Mouse (Mus musculus) C2C12 (cell line): ENCODE data around the gene Map1b. TPM values are rescaled to one million over a fixed set of nuclear protein-coding genes. Genes with fewer than 3 reads are reported as not detected.
A peak's percentile ranks its signal among the peaks of the same experiment; 100 is the strongest.

ENCODE experiments used
- H3K27me3 ChIP-seq: one replicate; pipeline ENCODE4 v1.6.1; 2011; ENCODE audit not compliant: control insufficient read depth, insufficient read depth, insufficient read length
- H3K36me3 ChIP-seq: one replicate; pipeline ENCODE4 v1.6.1; 2011; ENCODE audit not compliant: control insufficient read depth, insufficient read depth
- H3K4me3 ChIP-seq: one replicate; pipeline ENCODE4 v1.5.1; 2011; ENCODE audit warnings: mild to moderate bottlenecking, control low read depth; ENCODE audit not compliant: poor library complexity, insufficient read depth, severe bottlenecking
- H3K79me2 ChIP-seq: one replicate; pipeline ENCODE4 v1.6.1; 2011; ENCODE audit not compliant: control insufficient read depth, insufficient read depth
- H3K79me3 ChIP-seq: one replicate; pipeline ENCODE4 v1.6.1; 2011; ENCODE audit warnings: low read depth, control low read depth
- H3ac ChIP-seq: one replicate; pipeline ENCODE3; 2011; ENCODE audit warnings: low read depth; ENCODE audit not compliant: control insufficient read depth, insufficient read length
- CEBPB ChIP-seq: IDR thresholded peaks from one replicate; pipeline ENCODE4 v1.6.1; 2011; ENCODE audit warnings: low read depth, mild to moderate bottlenecking, control low read depth, moderate library complexity
- CTCF ChIP-seq: IDR thresholded peaks from one replicate; pipeline ENCODE4 v1.5.1; 2011; ENCODE audit not compliant: control insufficient read depth, insufficient read depth, insufficient read length
- FOSL1 ChIP-seq: IDR thresholded peaks from one replicate; pipeline ENCODE4 v1.8.0; 2011; ENCODE audit warnings: mild to moderate bottlenecking, low read length; ENCODE audit not compliant: poor library complexity, insufficient read depth, severe bottlenecking
- MAX ChIP-seq: IDR thresholded peaks from one replicate; pipeline ENCODE4 v1.6.1; 2011; ENCODE audit warnings: mild to moderate bottlenecking, control low read depth
- MYOD1 ChIP-seq: IDR thresholded peaks from one replicate; pipeline ENCODE4 v1.6.1; 2011; ENCODE audit warnings: low read depth; ENCODE audit not compliant: control insufficient read depth, insufficient read length
- MYOG ChIP-seq: IDR thresholded peaks from one replicate; pipeline ENCODE4 v1.6.1; 2011; ENCODE audit not compliant: control insufficient read depth, insufficient read length; ENCODE audit errors: extremely low read depth
- USF1 ChIP-seq: IDR thresholded peaks from one replicate; pipeline ENCODE4 v1.6.1; 2011; ENCODE audit warnings: low read depth, mild to moderate bottlenecking, control low read depth, moderate library complexity
- polyA plus RNA-seq: library from polyadenylated mRNA; unstranded; fragments of >200 nt; fragmentation: generic; extraction: Trizol; gene quantifications from one replicate; pipeline ENCODE4 v1.2.1, GENCODE M21; 2012; ENCODE audit warnings: missing spikeins

Gene Map1b
- polyA plus RNA-seq, 1 experiment: 26.4 TPM

DNA sequence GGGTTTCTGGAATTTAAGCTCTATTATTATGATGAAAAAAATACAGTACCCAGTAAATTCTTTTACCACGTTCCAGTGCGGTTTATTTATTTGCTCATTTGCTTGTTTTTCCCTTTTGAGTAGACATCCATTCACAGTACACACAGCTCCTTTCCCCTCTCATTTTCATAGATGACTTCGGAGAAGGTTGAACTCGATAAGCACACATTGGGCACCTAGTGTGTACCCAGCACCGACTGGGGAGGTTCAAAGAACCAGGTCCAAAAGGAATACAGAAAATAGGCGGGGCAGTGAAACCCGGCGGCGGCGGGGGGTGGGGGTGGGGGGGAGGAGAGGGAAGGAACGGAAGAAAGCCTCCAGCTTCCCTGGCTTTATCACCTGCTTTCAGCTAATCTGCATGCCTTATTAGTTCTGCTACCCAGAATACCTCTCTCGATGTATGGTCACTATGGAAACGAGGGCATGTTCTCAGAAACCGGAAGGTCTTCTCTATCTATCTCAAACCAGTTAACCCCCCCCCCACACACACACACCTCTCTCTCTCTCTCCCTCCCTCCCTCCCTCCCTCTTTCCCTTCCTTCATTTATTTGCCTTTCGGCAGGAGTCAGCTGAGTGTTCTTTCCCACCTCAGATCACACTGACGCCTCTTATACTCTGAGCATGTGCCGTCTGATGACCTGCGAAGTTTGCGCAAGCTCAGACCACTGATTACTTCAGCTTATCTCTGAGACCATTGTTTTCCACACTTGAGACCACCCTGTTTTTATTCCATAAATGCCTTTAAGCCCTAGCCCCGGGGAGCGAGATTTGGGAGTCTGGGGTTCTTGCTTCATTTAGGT, 25.3 kb upstream of the Map1b start:
- Histone ChIP-seq H3K27me3 (peaks cover 17% of the 10 kb centered on the region), H3K79me3 (no peaks in the 10 kb centered on the region), H3K4me3 (no peak overlapping the region), H3K36me3 (no peaks in the 10 kb centered on the region), H3ac (no peak overlapping the region), H3K79me2 (no peaks in the 10 kb centered on the region)
- TF ChIP-seq USF1 (no peak), MAX (no peak)

DNA sequence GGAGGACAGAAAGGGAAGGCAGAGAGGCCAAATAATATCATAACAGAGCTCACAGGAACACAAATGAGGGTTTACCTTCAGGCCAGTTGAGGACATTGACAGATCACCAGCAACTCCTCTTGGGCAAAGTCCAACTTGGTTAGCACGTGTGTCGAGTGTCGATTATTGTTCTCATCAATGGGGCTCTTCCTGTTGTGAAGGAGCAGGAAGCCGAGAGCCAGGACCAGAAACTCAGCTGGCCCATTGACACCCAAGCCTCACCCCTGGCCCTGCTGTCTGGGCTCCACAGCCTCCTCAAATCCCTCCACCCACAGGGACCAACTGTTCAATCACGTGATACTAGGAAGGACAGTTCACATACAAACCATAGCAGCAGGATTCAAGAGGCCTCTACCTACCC, 22.9 kb upstream of the Map1b start:
- H3ac ChIP-seq: no peak overlapping the region
- peaks cover 7% of the 10 kb centered on the region for H3K27me3 ChIP-seq
- TF ChIP-seq USF1 (no peak), CTCF (no peak), MYOG (no peak), MAX (no peak)
- H3K79me2 ChIP-seq: no peaks in the 10 kb centered on the region
- H3K79me3 ChIP-seq: no peaks in the 10 kb centered on the region
- no peak overlapping the region for H3K4me3 ChIP-seq
- H3K36me3 ChIP-seq: no peaks in the 10 kb centered on the region

DNA sequence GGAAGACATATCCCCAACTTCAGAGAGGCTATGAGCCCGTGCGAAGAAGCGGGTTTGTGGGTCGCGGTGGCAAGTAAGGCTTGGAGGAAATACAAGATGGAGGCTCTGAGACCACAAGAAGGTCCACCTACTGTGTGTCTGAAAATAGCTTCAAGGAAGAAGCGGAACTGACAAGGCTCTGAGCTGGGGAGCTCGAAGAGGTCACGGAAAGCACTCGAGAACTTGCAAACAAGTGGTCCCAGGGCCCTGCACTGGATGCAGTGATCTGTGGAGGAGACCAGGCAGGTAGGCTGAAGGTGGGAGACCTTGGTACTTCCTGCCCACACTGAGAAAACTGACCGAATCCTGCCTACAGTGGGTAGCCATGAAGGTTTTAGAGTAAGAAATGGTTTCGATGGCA, 22.5 kb upstream of the Map1b start:
- Histone ChIP-seq H3K79me2 (no peaks in the 10 kb centered on the region), H3K36me3 (no peaks in the 10 kb centered on the region), H3K4me3 (no peak overlapping the region), H3K79me3 (no peaks in the 10 kb centered on the region), H3ac (no peak overlapping the region), H3K27me3 (peaks cover 7% of the 10 kb centered on the region)
- no peak for TF ChIP-seq CEBPB
- TF ChIP-seq MYOD1: no peak
- TF ChIP-seq USF1: no peak
- no peak for TF ChIP-seq MYOG
- no peak for TF ChIP-seq CTCF
- TF ChIP-seq MAX: no peak
- no peak for TF ChIP-seq FOSL1

DNA sequence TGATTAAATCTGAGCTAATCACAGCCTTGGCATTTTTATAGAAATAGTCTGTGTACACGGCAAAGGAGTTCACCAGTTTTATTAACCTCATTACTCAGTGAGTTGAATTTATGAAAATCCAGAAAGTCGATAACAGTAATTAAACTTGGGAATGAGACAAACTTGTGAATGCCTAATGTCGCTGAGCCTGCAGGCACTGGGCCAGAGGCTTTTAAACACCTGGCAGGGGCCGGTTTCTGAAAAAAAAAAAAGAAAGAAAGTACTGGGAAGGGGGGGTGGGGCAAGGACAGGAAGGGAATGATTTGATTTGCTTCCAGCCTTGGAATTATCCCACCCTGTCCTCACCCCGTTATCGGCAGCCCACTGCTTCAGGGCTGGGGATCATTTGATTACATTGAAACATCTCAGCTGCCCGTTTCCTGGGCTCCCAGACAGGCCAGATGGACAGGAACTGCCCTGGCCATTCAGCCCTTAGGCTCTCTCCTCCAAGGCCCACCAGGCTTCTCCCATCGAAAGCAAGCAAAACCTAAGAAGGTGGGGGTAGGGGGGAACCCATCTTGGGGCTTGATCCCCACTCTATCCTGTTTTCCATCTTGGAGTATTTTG, 21.7 kb upstream of the Map1b start:
- H3K4me3 ChIP-seq: no peak overlapping the region
- peaks cover under 1% of the 10 kb centered on the region for H3K27me3 ChIP-seq
- H3K79me2 ChIP-seq: no peaks in the 10 kb centered on the region
- no peak overlapping the region for H3ac ChIP-seq
- no peaks in the 10 kb centered on the region for H3K36me3 ChIP-seq
- no peaks in the 10 kb centered on the region for H3K79me3 ChIP-seq
- TF ChIP-seq CEBPB: no peak
- TF ChIP-seq MAX: no peak
- TF ChIP-seq MYOD1: no peak
- TF ChIP-seq USF1: no peak
- no peak for TF ChIP-seq CTCF
- TF ChIP-seq MYOG: no peak
- no peak for TF ChIP-seq FOSL1

DNA sequence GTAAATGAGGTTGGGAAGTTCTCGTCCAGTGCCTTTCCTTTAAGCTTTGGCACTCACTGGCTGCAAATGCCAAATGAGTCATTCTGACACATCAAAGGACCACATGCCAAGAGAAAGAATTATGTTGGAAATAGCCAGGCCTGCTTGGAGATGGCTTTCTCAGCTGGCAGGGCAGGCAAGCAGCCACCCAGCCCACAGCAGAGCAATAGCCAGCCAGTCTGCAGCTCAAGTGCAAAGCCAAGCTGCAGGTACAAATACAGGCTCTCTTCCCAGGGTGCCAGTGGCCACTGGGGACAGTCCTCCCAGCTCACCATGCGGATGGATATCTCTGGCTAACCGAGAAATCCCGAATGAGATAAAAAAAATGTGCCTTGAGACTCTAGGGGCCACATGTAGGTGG, 12.1 kb upstream of the Map1b start:
- TF ChIP-seq USF1: no peak
- peak; percentile 62 for TF ChIP-seq MYOD1
- TF ChIP-seq CTCF: no peak
- no peak for TF ChIP-seq CEBPB
- TF ChIP-seq MYOG: no peak
- TF ChIP-seq FOSL1: peak; percentile 94
- peak; percentile 37 for TF ChIP-seq MAX
- Histone ChIP-seq H3K4me3 (no peak overlapping the region), H3K36me3 (no peaks in the 10 kb centered on the region), H3ac (no peak overlapping the region), H3K79me3 (no peaks in the 10 kb centered on the region), H3K79me2 (no peaks in the 10 kb centered on the region), H3K27me3 (no peaks in the 10 kb centered on the region)

DNA sequence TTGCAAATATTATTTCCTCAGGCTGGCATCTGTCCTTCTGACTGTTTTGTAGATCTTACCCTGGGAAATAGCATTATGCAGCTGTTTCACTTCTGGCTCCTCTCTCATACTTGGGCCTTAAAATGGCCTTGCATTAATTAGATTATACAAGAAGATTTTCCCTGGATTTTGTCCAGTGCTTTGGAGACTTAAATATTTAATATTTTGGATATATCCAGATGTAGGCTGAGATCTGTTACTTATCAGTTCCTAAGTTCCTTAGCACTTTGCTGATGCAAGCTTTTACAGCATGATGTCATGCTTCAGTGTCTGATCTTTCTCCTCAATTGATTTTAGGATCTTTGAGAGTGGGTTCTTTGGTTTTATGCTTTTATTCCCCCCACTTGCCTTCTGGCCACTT, 11.6 kb upstream of the Map1b start:
- Histone ChIP-seq H3K36me3 (no peaks in the 10 kb centered on the region), H3K4me3 (no peak overlapping the region)
- TF ChIP-seq CTCF: no peak
- no peak for TF ChIP-seq CEBPB
- TF ChIP-seq MAX: no peak
- TF ChIP-seq MYOG: no peak
- no peak for TF ChIP-seq FOSL1
- no peak for TF ChIP-seq MYOD1
- TF ChIP-seq USF1: no peak

More for the DNA sequence above, 11.6 kb upstream of the Map1b start:
- Histone ChIP-seq H3ac (no peak overlapping the region), H3K79me2 (no peaks in the 10 kb centered on the region), H3K79me3 (no peaks in the 10 kb centered on the region), H3K27me3 (no peaks in the 10 kb centered on the region)
